Mouse (Mus musculus): Measurements from ENCODE around the gene Kctd21. TPM values are rescaled to one million over a fixed set of nuclear protein-coding genes. Genes with fewer than 3 reads are reported as not detected.

The Kctd21 gene
- polyA plus RNA-seq, 1 experiment from 2014 or later, result 5.1 TPM

DNA sequence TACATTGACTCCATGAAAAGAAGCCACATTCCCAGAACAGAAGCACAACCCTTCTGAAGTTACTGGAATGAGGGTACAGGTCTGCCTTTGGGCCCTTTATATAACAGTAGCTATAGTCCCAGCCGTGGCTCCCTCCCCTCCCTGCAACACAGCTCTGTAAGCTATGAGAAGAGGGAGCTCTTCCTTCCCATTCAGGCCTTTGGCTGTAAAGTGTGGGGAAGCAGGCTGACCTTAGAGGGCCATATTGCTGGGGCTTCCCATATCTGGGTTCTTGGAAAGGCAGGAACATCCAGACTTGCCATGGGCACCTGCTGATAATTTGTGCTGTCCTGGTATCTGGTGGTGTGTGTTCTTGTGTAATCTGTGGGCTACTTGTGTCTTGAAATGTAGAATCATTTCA is 24.6 kb upstream of the Kctd21 start:
- Histone ChIP-seq H3K9me3 (no peaks in the 10 kb centered on the region), H3K4me1 (no peaks in the 10 kb centered on the region), H3K27ac (no peak overlapping the region), H3K27me3 (no peaks in the 10 kb centered on the region), H3K4me2 (replicated peaks) (no peak overlapping the region), H3K36me3 (peaks cover 80% of the 10 kb centered on the region), H3K4me3 (no peak overlapping the region), H3K9ac (no peak overlapping the region)
- WGBS, result 84% methylated on average over 1 of the region's 1 CpGs
- no peak for ATAC-seq (ENCODE audit: low FRiP score, low read depth)

- no peak for ATAC-seq (ENCODE audit: low FRiP score, low read depth)
- WGBS, result 86% methylated on average over 4 of the region's 4 CpGs
- H3K36me3 ChIP-seq, result peaks cover 81% of the 10 kb centered on the region
Observed at GRCm38 (mm10) chr7:97309461-97310340, 22.4 kb upstream of the Kctd21 start.

GRCm38 (mm10) chr7:97310341-97310635 is 21.8 kb upstream of the Kctd21 start:
- WGBS, result 90% methylated on average over 3 of the region's 3 CpGs
- peaks cover 82% of the 10 kb centered on the region for H3K36me3 ChIP-seq
- no peak for ATAC-seq (ENCODE audit: low FRiP score, low read depth)

More at GRCm38 (mm10) chr7:97309461-97310340, 22.4 kb upstream of the Kctd21 start:
- H3K27ac ChIP-seq, result no peak overlapping the region
- H3K4me1 ChIP-seq, result no peaks in the 10 kb centered on the region
- H3K9ac ChIP-seq, result no peak overlapping the region
- no peak overlapping the region for H3K4me2 ChIP-seq (replicated peaks)
- no peaks in the 10 kb centered on the region for H3K9me3 ChIP-seq
- H3K4me3 ChIP-seq, result no peak overlapping the region
- no peaks in the 10 kb centered on the region for H3K27me3 ChIP-seq

GRCm38 (mm10) chr7:97311620-97312019 is 20.5 kb upstream of the Kctd21 start:
- no peak for ATAC-seq (ENCODE audit: low FRiP score, low read depth)
- H3K9ac ChIP-seq, result no peak overlapping the region
- H3K27ac ChIP-seq, result no peak overlapping the region
- 94% methylated on average over 14 of the region's 14 CpGs for WGBS
- H3K4me2 ChIP-seq (replicated peaks), result no peak overlapping the region
- no peaks in the 10 kb centered on the region for H3K4me1 ChIP-seq
- H3K36me3 ChIP-seq, result peaks cover 84% of the 10 kb centered on the region
- H3K27me3 ChIP-seq, result no peaks in the 10 kb centered on the region
- H3K4me3 ChIP-seq, result no peak overlapping the region
- H3K9me3 ChIP-seq, result no peaks in the 10 kb centered on the region

More at GRCm38 (mm10) chr7:97310341-97310635, 21.8 kb upstream of the Kctd21 start:
- H3K4me3 ChIP-seq, result no peak overlapping the region
- no peaks in the 10 kb centered on the region for H3K9me3 ChIP-seq
- no peak overlapping the region for H3K27ac ChIP-seq
- H3K4me1 ChIP-seq, result no peaks in the 10 kb centered on the region
- H3K4me2 ChIP-seq (replicated peaks), result no peak overlapping the region
- no peaks in the 10 kb centered on the region for H3K27me3 ChIP-seq
- no peak overlapping the region for H3K9ac ChIP-seq

DNA sequence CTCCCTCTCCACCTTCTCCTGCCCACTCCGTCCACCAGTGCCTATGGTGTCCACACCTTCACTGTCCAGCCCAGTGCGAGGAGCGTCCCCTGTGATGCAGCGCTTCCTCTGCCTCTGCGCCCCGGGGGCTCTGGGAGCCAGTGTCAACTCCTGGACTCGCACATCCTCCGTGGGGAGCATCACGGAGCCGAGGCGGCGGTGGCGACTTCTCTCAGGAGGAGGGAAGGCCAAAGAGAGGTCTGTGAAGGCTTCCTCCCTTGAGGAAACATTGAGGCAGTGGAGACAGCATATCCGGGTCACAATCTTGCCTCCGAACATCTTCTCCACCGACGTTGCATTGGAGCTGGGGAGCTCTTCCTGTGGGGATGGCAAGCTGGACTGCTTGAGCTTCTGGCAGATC is 19.9 kb upstream of the Kctd21 start:
- no peaks in the 10 kb centered on the region for H3K4me1 ChIP-seq
- no peak overlapping the region for H3K4me3 ChIP-seq
- no peak overlapping the region for H3K4me2 ChIP-seq (replicated peaks)
- 88% methylated on average over 17 of the region's 17 CpGs for WGBS
- H3K27me3 ChIP-seq, result no peaks in the 10 kb centered on the region
- ATAC-seq (ENCODE audit: low FRiP score, low read depth), result no peak
- H3K27ac ChIP-seq, result no peak overlapping the region
- H3K9me3 ChIP-seq, result no peaks in the 10 kb centered on the region
- H3K9ac ChIP-seq, result no peak overlapping the region
- H3K36me3 ChIP-seq, result peaks cover 80% of the 10 kb centered on the region

DNA sequence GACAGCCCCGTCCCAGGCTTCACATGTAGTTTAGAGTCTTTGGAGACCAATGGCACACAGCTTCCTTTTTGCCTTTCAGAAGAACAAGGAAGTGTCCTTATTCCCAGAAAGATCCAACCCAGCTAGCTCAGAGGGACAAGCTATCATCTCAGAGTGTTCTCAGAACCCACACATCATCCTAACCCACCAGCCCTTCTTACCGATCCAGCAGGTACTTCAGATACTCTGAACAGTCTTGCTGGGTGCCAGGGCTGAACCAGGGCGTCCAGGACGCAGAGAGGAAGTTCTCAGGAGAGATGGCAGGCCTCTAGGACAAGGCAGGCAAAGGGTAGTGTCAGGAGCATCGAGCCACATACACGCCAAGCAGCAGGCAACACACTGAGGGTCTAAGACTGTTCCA is 19.3 kb upstream of the Kctd21 start:
- no peaks in the 10 kb centered on the region for H3K4me1 ChIP-seq
- no peak overlapping the region for H3K4me2 ChIP-seq (replicated peaks)
- H3K27me3 ChIP-seq, result no peaks in the 10 kb centered on the region
- H3K27ac ChIP-seq, result no peak overlapping the region
- 85% methylated on average over 6 of the region's 6 CpGs for WGBS
- H3K9me3 ChIP-seq, result no peaks in the 10 kb centered on the region
- H3K9ac ChIP-seq, result no peak overlapping the region
- H3K4me3 ChIP-seq, result no peak overlapping the region
- H3K36me3 ChIP-seq, result peaks cover 77% of the 10 kb centered on the region
- ATAC-seq (ENCODE audit: low FRiP score, low read depth), result no peak

- peaks cover 72% of the 10 kb centered on the region for H3K36me3 ChIP-seq
Observed at GRCm38 (mm10) chr7:97313364-97313995, 18.6 kb upstream of the Kctd21 start.

DNA sequence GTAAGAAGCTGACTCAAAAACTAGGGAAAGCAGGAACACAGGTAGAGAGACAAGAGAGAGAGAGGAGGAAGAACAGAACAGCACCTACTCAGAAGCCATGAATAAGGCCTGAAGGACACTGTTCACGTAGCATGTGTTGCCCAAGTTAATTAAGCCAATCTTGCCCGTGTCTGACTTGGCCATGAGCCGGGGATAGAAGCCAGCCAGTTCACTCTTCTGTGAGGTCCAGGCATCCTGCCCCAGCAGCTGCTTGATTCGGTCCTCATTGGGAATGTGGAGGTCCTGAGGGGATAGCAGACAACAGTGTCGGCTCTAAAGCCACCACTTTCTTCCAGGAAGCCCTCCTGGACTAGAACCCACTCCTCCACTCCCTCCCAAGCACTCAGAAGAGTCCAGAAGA is 17.5 kb upstream of the Kctd21 start:
- Histone ChIP-seq H3K36me3 (peaks cover 66% of the 10 kb centered on the region), H3K4me1 (no peaks in the 10 kb centered on the region), H3K9me3 (no peaks in the 10 kb centered on the region), H3K27ac (no peak overlapping the region), H3K9ac (no peak overlapping the region), H3K27me3 (no peaks in the 10 kb centered on the region), H3K4me3 (no peak overlapping the region), H3K4me2 (replicated peaks) (no peak overlapping the region)
- no peak for ATAC-seq (ENCODE audit: low FRiP score, low read depth)
- 88% methylated on average over 5 of the region's 5 CpGs for WGBS

More at GRCm38 (mm10) chr7:97313364-97313995, 18.6 kb upstream of the Kctd21 start:
- Histone ChIP-seq H3K9me3 (no peaks in the 10 kb centered on the region), H3K4me3 (no peak overlapping the region), H3K27me3 (no peaks in the 10 kb centered on the region), H3K4me1 (no peaks in the 10 kb centered on the region), H3K4me2 (replicated peaks) (no peak overlapping the region), H3K9ac (no peak overlapping the region), H3K27ac (no peak overlapping the region)
- WGBS, result 73% methylated on average over 7 of the region's 7 CpGs
- ATAC-seq (ENCODE audit: low FRiP score, low read depth), result no peak

- H3K4me2 ChIP-seq (replicated peaks), result no peak overlapping the region
- 87% methylated on average over 6 of the region's 6 CpGs for WGBS
- no peaks in the 10 kb centered on the region for H3K27me3 ChIP-seq
- H3K27ac ChIP-seq, result no peak overlapping the region
- H3K4me1 ChIP-seq, result no peaks in the 10 kb centered on the region
- no peaks in the 10 kb centered on the region for H3K9me3 ChIP-seq
- ATAC-seq (ENCODE audit: low FRiP score, low read depth), result no peak
- peaks cover 62% of the 10 kb centered on the region for H3K36me3 ChIP-seq
- no peak overlapping the region for H3K4me3 ChIP-seq
- no peak overlapping the region for H3K9ac ChIP-seq
Observed at GRCm38 (mm10) chr7:97315656-97316055, 16.5 kb upstream of the Kctd21 start.

GRCm38 (mm10) chr7:97317706-97318105 is 14.4 kb upstream of the Kctd21 start:
- peaks cover 56% of the 10 kb centered on the region for H3K36me3 ChIP-seq
- H3K27ac ChIP-seq, result no peak overlapping the region
- H3K9ac ChIP-seq, result no peak overlapping the region
- no peaks in the 10 kb centered on the region for H3K4me1 ChIP-seq
- ATAC-seq (ENCODE audit: low FRiP score, low read depth), result no peak
- no peak overlapping the region for H3K4me2 ChIP-seq (replicated peaks)
- no peaks in the 10 kb centered on the region for H3K9me3 ChIP-seq
- H3K27me3 ChIP-seq, result no peaks in the 10 kb centered on the region
- WGBS, result 84% methylated on average over 3 of the region's 3 CpGs
- no peak overlapping the region for H3K4me3 ChIP-seq

DNA sequence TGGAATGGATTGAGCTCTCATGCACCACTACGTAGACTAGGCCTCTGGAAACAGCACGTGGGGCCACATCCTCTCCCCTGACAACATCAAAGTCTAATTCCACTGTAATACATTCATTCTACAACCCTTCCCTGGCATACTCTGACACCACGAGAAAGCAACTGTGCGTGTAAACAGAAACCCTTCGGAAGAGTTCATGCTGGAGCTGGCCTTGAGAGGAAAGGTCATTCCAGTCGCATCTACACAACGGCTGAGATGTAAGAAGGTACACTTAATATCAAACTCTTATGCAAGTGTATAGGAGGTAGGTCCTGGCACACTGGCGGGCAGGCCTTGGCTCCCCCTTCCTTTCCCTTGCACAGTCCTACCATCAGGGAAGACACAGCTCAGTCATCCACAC is 7.8 kb upstream of the Kctd21 start:
- H3K27ac ChIP-seq, result no peak overlapping the region
- H3K36me3 ChIP-seq, result peaks cover 29% of the 10 kb centered on the region
- no peak overlapping the region for H3K4me2 ChIP-seq (replicated peaks)
- H3K9me3 ChIP-seq, result no peaks in the 10 kb centered on the region
- H3K4me1 ChIP-seq, result peaks cover 9% of the 10 kb centered on the region; the same call in 1 of the 2 replicates
- H3K4me3 ChIP-seq, result no peak overlapping the region
- peaks cover 43% of the 10 kb centered on the region for H3K27me3 ChIP-seq
- ATAC-seq (ENCODE audit: low FRiP score, low read depth), result no peak
- no peak overlapping the region for H3K9ac ChIP-seq
- WGBS, result 90% methylated on average over 8 of the region's 8 CpGs

GRCm38 (mm10) chr7:97325156-97325985 is 6.8 kb upstream of the Kctd21 start:
- Histone ChIP-seq H3K36me3 (peaks cover 20% of the 10 kb centered on the region; the same call in 1 of the 2 replicates), H3K4me3 (peak overlapping the region; percentile 42), H3K27ac (no peak overlapping the region), H3K9me3 (no peaks in the 10 kb centered on the region), H3K9ac (peak overlapping the region; percentile 43; the same call in 1 of the 2 replicates), H3K27me3 (peaks cover 43% of the 10 kb centered on the region), H3K4me2 (replicated peaks) (peak overlapping the region; percentile 73), H3K4me1 (peaks cover 9% of the 10 kb centered on the region; the same call in 1 of the 2 replicates)
- WGBS, result 10% methylated on average over 93 of the region's 96 CpGs
- ATAC-seq (ENCODE audit: low FRiP score, low read depth), result peak; percentile 46
